Mouse (Mus musculus): ENCODE results near the gene Rabl6.
A peak's percentile ranks its signal among the peaks of the same experiment; 100 is the strongest.

Gene Rabl6

DNA sequence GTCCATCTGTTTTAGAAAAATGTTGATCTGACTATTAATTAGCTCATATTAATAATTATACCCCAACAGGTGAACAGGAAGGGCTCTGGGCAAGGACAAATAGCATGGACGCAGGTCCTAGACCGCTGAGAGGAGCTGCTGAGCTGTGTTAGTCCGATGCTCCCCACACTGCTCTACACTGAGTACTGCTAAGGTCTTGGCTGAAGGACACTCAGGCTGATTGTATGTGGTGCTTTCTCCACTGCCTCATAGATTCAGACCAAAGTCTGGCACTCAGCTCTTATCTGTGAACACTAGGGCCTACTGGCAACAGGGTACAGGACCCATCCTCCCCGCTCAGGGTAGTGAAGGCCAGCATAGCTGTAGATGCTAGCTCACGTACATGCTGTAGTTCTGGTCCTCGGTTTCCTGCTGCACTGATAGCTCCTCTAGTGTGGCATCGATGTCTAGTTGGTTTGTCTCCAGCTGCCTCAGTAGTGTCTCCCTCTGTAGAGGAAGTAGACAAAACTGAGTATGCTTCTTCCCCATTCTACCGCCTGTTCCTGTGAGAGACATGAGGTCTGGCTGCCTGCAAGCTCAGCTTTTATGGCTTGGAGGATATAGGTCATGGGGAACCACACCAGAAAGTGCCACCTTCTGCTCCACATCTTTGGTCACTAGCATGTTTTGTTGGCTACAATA is 20.0 kb downstream of the Rabl6 start:
- no peak for DNase-seq

DNA sequence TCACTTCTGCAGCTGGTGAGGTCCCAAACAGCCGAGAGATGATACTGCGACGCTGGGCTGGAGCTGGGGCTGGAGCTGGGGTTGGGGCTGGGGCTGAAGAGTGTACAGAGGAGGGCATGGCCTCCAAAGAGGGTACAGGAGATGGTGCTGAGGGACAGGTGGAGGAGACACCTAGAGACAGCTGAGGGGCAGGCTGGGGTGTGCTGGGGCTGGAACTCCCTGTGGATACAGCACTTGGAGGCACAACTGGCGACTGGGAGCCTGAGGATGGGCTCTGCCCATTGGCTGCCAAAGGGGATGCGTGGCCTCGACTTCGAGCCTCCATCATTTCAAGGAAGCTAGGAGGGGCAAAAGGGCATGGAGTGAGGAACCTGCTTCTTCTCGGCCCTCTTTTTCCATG is 21.0 kb downstream of the Rabl6 start:
- DNase-seq, result no peak

DNA sequence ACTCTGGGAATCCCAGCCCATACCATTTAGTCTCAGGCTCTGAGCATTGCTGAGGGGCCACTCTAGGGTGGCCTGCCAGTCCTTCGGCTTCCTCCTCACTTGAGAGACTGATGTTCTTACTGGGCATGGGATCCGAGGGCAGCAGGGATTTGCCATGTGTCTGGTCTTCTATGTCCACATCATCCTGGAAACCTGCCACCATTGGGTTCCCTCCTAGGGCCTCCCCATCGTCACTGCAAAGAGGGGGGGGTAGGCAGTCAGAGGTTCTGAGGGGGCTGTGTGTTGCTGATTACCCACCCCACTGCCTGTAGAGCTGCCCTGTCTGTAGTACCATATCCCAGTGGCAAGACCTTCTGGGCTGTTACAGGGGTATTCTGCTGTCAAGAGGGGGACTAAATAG is 22.7 kb downstream of the Rabl6 start:
- no peak for DNase-seq

DNA sequence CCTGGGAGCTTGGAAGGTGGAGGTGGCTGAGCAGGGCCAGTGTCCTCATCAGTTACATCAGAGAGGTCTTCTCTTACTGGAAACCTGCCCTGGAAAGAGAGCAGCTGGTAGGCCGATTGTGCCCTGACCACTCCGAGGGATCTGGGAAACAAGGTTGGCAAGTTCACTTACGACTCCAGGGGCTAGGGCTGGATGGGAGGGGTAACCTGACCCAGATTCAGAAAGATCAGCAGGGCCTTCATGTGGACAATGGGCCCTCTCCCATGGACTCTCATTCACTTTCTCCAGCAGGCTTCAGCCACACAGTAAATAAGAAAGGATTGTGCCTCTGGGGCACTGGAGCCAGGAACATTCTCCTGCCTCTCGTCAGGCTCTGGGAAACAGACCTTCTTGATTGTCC is 23.5 kb downstream of the Rabl6 start:
- no peak for DNase-seq

DNA sequence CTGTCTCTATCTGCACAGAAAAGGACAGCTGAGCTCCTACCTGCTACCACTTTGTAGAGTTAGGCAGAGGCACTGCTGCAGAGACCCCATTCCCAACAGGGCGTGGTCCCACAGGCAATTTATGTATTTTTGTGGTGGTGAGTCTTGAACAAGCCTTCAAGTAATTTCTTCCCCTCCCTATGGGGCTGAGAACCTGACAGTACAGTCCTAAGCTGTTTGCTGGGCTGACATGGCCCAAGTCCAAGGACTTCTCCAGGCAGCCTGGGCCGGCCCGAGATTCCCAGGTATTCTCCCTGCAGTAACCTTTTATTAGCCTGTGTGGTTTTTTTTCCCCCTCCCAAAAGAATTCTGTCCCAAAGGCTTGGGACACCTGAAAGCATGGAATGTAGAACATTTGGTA is 24.2 kb downstream of the Rabl6 start:
- no peak for DNase-seq

DNA sequence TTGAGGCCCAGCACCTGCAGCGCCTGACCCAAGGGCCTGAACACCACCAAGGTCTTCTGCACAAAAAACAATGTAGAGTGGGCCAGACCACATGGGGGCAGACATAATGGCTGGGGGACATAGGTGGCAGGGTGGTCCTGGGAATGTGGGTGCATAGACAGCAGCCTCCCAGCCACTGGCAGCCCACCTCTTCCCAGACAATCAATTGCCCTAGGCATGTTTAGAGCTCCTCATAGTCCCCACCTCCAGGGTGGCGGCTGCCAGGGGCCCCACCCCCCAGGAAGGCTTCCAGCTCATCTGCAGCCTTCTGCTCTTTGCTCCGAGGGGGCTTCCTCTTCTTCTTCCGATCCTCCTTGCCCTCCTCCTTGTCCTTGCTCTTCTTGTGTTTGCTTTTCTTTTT is 24.8 kb downstream of the Rabl6 start:
- DNase-seq, result no peak

DNA sequence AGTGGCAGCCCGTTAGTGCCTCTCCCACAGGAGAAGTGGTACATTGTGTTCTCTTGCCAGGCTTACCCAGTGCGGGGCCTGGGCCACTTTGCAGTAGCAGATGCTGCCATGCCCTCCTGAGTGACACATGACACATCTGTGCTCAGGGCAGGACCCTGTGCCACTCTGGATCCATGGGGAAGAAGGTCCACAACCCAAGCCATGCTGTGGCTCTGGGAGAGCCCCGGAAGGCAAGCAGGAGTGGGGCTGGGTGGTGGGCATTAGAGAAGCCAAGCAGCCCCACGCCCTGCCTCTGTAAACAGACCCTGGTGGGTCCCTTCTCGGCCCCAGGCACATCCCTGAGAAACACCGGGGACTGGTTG is 25.2 kb downstream of the Rabl6 start:
- no peak for DNase-seq

DNA sequence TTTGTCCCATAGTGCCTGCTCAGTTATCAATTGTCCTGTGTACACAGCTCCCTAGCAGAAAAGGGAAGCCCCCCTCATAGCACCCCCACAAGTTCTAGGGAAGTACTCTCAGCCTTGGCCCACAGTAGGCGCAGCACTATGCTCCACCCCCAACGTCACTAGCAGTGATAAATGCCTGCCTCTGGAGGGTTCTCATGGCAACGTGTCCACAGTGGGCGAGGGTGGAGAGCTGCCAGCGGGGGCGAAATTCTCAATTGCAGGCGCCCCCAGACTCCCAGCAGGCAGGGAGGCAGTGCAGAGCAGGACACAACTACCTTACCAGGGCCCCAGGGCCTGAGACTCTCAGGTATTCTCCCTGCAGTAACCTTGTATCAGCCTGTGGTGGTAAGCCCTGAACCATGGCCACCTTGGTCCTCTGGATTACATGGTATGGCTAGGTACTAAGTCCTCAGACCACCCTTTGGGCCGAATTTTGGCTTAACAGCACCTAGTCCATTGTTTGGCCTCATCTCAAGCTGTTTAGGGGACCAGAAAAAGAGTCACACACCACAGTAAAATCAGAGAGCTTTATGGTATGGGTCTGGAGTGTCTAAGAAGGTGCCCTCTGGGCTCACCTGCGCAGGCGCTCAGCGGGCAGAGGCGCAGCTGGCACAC is 25.7 kb downstream of the Rabl6 start:
- peak; percentile 75 for DNase-seq

DNA sequence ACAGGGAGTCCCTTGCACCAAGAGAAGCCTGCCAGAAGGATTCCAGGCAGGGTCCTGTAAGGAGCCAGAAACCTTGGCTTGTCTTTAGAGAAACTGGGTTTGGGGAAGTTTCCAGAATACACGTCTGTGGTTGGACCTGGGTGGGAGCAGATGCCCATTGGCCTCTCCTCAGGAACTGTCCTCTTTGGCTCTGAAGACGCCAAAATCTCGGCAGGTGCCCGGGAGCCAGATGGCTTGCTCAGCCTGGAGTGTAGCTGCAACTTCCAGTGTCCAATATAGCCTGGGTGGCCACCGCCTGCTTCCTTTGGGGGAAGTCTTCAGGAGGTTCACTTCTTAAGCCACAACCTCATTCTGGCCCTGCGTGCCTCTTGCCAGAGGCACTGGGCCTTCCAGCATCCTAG is 26.4 kb downstream of the Rabl6 start:
- peak; percentile 40 for DNase-seq

DNA sequence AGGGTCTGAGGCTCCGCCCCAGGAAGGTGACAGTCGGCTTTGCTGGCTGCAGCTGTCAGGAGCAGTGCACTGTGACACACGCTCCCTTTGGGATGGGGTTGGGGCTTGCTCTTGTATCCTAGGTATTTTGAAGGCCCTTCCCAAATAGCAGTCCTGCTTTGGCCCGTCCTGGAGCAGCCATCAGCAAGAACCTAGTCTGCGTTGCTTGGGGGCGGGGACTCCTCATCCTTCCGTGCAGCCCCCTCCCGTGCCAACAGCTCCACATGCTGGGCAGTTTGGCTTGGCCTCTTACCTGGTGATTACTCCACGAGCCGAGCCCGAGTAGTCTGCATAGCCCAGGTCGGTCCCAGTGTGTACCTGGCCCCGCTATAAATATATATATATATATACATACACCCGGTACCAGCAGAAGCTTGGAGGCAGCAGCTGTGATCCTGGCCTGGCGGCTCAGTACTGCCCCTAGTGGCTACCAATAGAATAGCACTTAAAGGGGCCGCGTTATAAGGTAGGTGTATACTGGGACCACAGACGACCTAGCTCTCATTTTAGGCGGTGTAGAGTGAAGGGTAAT is 26.9 kb downstream of the Rabl6 start, which contains the start of gene Ajm1:
TSS of gene Ajm1 (minus strand) at position 464 of the 571 bp plus-strand sequence.
- DNase-seq, result peak; percentile 70

DNA sequence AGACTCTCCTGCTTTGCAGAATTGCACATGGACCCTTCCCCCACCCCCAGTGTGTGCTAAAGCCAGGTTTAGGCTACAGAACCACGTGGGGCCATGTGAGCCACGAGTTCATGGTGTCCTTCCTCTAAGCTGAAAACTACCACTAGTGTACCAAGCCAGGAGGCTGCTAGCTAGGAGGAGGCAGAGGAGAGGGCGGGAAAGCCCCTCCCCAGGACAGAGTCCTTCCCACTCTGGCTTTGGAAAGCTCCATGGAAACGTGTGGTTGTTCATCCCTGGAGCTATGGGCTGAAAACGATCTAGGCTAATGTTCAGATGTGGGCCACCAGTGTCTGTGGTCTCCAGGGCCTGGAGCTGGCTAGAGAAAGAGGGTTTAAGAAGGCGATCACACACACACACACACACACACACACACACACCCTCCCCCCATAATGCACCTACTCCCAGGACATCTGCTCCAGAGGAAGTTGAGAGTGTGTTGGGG is 27.7 kb downstream of the Rabl6 start:
- DNase-seq, result no peak

DNA sequence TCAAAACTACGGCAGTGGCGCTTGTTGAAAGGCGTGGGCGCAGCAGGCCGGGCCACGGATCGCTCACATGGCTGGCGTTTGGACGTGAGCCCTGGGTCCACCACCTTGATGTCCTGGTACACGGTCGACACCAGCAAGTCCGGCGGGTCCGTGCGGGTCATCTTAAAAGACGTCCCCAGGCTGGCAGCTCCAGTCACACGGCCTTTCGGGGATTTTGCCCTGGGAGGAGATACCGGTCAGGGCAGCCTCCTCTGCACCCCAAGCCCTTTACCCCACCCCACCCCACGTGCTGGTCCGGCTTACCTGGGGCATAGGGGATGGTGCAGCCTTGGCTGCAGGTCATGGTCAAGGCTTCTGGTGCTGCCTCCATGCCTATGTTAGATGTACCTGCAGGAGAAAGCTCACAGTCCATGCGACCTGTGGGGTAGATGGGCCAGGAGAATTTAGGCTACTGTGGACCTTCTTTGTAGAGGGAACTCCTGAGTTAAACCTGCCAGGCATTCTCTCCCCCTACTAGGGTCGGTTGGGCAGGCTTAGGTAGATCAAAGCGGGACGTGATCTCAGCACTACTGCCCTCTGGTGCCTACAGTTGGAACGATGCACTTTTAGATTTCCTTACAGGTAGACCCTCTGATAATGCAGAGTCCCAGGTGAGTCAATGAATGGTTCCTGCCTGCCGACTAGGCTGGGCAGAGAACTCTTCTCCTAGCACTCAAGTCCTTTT is 28.4 kb downstream of the Rabl6 start:
- peak; percentile 40 for DNase-seq

DNA sequence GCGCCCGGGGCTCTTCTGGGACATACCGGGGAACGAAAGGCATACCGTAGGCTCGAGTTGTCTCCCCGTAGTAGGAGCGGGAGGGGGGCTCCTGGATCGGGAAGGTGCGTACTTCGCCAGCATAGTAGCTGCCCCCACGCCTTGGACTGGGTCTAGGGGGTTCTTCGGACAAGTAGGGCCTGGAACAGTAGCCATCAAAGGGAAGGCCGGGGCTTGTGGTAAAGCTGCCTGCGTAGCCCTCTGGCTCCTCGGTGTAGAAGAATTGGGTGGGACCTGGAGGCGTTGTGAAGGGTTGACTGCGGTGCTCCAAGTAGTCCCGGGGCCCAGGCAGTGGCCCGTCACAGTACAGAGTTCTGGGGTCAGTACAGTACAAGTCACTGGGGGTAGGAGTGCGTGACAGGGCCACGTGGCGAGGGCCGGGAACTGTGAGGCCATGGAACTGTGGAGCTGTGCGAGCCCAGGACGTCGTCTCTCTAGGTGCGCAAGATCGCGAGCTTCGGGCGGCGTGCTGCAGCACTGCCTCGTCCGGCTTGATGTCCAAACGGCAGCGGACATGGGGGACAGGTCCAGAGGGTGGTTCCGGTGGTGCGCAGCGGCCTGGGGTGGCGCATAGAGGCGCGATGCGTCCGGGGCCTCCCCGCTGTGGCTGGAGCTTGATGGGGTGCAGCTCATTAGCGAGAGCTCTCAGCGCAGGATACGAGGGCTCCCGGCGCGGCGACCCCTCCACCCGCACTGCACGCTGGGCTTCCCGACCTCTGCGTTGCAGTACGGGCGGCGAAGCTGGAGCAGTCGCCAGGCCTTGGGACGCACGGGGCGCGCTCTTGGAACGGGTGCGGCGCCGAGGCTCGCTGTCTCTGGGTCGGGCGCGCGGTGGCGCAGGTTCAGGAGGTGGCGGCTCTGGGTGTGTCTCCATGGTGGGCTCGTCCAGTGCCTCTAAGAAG is 29.3 kb downstream of the Rabl6 start:
- DNase-seq, result no peak

DNA sequence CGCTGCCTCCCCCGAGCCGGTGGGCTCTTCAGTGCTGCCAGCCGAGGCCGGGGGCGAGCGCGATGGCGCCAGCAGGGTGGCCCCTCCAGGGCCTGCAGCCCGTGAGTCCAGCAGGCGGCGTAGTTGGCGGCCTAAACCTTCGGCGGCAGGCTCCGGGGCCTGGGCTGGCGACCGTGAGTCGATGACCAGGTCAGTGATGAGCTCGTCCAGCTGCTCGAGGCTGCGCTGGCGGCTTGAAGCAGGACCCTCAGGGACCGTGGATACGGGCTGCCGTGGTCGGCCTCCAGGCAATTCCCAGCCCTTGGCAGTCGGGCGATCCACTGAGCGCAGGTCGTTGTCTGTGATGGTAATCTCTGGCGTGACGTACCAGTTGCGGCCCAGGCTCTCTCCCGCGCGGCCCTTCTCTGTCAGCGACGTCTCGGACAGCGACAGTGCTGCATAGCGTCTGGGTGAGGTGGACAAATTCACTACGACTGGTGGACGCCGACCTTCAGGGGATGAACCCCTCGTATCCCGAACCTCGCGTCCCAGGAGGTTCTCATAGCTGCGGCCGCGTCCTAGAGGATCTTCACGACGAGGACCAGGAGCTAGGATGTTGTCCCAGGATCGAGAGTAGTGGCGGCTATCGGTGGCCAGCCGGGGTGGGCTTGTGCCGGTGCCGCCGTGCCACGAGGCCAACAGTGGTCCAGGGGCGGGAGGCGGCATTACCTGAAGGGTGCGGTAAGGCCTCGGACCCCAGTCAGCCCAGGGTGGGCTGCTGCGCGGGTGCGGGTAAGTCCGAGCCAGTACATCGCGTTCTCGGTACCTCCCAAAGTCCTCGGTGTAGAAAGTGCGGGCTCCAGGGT is 30.1 kb downstream of the Rabl6 start:
- no peak for DNase-seq

DNA sequence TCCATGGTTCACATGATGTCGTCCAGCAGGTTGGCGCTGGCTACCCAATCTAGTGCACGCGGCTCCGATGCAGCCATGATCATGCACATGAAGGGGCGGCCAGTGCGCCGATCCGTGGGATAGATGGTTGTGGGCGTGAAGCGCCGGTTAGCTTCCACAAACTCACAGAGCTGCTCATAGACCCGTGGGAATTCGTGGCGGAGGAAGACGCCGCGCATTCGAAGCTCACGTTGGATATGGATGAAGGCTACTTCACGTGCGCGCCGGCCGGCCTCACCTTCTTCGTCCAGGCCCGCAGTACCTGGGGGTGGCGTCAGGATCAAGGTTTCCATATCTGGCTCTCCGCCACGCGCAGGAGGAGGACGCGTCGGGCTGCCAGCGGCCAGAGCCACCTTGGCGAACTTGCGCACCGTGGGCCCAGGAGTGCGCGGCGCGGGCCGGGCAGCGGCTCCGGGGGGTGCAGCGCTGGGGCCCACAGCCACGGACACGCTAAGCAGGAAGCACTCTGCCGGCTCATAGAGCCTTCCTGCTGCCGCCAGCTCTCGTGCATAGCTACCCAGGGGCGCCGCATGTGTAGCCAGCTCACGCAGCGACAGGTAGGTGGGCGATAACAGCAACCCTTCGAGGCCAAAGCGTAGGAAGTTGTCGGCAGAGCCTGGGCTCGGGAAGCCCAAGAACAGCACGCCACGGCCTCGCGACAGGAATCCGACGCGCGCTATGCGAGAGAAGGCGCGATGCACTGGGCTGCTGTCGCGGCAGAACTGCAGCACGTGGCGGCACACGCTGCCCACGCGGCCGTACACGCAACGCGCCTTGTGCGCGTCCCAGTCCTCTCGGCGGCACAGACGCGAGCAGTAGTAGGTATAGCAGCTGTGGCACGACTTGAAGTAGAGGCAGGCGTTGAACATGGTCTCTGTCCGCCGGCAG is 31.1 kb downstream of the Rabl6 start:
- DNase-seq, result peak; percentile 37

DNA sequence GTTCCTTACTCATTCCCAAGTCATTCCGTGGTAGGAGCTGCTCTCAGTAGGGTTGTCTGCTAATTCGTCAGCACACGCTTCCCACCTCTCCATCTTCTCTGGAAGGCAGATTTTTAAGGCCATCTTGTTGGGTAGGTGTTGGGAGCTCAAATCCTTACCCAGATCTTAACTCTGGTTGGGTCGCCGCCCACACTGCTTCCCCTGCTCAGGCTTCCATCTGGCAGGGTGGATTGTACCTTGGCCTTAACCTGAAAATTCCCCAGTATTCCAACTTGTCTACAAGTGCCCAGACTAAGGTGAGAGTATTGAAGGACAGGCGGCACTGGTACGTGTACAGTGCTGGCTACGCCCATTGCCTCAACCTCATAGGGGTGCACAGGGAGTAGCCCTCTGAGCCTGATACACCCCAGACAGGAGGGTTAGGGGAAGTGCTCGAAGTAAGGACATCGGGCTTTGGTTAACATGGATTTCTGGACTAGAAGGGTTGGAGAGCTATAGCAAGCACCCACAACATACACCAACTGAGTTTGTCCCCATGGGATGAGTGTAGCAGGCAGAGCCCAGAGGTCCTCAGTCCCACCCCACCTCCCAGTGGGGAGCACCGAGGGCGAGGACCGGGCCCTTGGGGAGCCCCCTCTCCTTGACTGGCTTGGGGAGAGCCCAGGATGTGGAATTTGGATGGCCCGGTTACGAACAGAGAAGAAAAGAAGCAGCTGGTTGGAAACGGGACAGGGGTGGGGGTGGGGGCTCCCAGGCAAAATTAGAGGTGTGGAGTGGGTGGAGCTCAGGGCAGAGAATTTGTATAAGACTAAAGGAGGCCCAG is 32.1 kb downstream of the Rabl6 start:
- DNase-seq, result no peak

DNA sequence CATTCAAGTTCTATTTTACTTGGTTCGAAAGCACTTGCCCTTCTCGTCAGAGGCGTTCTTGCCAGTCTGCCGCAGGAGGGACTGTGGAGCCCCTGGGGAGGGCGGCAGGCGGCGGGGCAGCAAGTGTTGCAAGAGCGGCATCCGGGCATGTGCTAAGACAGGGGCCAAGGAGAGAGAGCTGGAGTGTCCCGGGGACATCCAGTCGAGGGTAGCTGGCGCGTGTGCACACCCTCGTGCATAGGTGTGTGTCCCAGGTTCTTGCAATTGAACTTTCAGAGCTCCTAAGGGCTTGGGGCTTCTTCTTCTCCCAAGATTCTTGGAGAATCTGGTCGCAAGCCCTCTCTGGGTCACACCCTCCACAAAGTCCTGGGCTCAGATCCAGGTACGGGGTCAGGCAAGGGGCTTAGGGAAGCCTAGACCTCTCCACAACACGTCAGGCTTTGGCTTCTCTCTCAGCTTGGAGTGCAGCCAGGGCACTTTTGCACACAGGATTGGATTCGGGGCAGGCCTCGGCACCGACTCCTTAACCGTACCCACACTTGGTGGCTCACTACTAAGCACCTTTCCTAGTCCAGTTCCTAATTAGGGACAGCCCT is 32.8 kb downstream of the Rabl6 start:
- DNase-seq, result peak; percentile 57

DNA sequence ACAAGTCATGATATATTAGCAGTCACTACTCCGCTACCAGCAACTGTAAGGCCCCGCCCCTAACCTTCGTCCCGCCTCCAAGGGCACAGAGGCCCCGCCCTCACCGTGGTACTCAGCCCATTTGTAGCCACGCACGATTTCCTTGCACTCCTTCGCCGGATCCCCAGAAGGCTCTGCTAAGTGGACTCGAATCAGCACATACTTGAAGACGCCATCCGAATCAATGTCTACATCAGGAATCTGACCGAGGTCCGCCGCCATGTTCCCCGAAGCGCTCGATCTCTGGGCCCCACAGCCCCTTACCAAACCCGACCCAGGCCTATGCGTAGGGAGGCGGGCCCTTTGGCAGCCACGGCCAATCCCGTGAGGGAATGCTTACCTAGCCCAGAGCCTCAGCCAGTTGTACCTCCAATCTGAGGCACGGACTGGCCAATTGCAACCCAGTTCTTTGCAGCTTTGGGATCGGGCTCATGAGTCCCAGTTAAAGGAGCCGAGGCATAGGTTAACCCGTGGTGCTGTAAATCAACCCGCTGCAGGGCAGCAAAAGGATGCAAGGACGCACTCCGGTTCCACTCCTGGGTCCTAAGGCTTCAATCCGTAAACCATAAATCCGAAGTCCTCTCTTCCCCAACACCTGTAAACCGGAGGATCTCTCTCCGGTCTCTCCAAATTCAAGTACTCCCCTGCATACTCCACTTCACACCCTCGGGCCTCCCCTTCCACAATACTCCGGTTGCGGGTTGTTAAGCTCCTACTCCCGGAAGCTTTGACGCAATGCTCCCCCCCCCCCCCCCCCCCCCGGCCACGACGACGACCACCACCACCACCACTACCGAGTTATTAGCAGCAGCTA is 33.5 kb downstream of the Rabl6 start, which contains the start of the genes Mamdc4 and Phpt1:
TSS of gene Mamdc4 (minus strand) at position 267 of the 853 bp plus-strand sequence.
TSS of gene Phpt1 (minus strand) at position 646 of the 853 bp plus-strand sequence.
- peak; percentile 90 for DNase-seq
